12 mouse cellular contexts compared by ENCODE assay signal in the genomic region with DNA sequence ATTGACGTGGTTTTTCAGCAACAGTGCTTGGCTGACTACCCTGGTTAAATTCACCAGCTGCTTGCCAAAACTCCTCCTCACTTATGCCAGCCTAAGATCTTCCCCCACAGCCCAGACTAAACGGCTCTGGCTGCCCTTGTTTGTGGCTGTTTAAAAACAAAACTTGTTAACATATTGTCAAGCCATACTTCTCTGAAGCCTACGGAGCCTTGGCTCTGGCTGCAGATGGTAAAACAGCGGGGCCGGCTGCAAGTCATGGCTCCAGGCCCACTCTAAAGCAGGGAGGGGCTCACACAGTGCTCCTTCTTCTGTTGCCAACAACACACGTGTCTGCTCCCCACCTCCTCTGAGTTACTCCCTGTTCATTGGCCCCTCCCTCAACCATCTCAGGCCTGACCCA.
DNase-seq lines count a peak whose midpoint lies in the region; ATAC-seq and TF ChIP-seq lines count a peak whose summit lies in the region.
"Had no signal": no experiment of that assay in that cellular context is flagged by ENCODE, and none has a peak within 500 bp of the region (broad histone marks: within the 10 kb centered on the region; RNA-seq: fewer than 3 reads in every experiment).

No protein-coding gene starts in this region.

- H3K36me3 ChIP-seq in intestine, postnatal 0 days (ENCODE audit: control insufficient read depth, insufficient read depth), result no peaks in the 10 kb centered on the region
- H3K36me3 ChIP-seq: stomach, embryonic 15.5 days had no signal

- no peak for ATAC-seq in intestine, postnatal 0 days
- ATAC-seq: Patski had no signal

- H3K4me1 ChIP-seq in intestine, postnatal 0 days (replicated peaks; ENCODE audit: control insufficient read depth, insufficient read depth, low read length), result no peaks in the 10 kb centered on the region
- H3K4me1 ChIP-seq: stomach, embryonic 15.5 days had no signal

- no peaks in the 10 kb centered on the region for H3K27me3 ChIP-seq in intestine, postnatal 0 days (replicated peaks; ENCODE audit: control insufficient read depth, insufficient read depth, low read length)
- H3K27me3 ChIP-seq: Patski; stomach, embryonic 15.5 days had no signal

- H3K4me3 ChIP-seq in intestine, postnatal 0 days (ENCODE audit: low read depth, low read length), result no peak overlapping the region
- H3K4me3 ChIP-seq: stomach, embryonic 15.5 days had no signal

- no peak overlapping the region for H3K9ac ChIP-seq in intestine, postnatal 0 days (ENCODE audit: low read depth, low read length)
- H3K9ac ChIP-seq: stomach, embryonic 15.5 days had no signal

- no peak overlapping the region for H3K4me2 ChIP-seq in intestine, postnatal 0 days (replicated peaks; ENCODE audit: low read depth)
- H3K4me2 ChIP-seq: heart, embryonic 11.5 days; stomach, embryonic 15.5 days had no signal

- no peak overlapping the region for H3K27ac ChIP-seq in intestine, postnatal 0 days (ENCODE audit: low read depth, low read length)
- H3K27ac ChIP-seq: stomach, embryonic 15.5 days had no signal

- DNase-seq in left cerebral cortex, adult 11 months (ENCODE audit: low spot score), result peak; percentile 19
- DNase-seq in left cerebral cortex, postnatal 14 days (ENCODE audit: low spot score in 2 of 2), result no peak
- DNase-seq in cerebellum, adult 8-10 months, result peak; percentile 20
- DNase-seq in frontal cortex, adult 2 months (ENCODE audit: extremely low spot score in 1 of 2, low spot score in 1 of 2), result peak; percentile 41 to 67
- DNase-seq in left cerebral cortex, postnatal 4 days, result peak; percentile 91
- no peak for DNase-seq in adrenal gland, postnatal 10 days
- no peak for DNase-seq in gastrocnemius, adult 8-10 months (ENCODE audit: low spot score in 2 of 2)
- DNase-seq: liver had no signal

- H3K9me3 ChIP-seq in intestine, postnatal 0 days (ENCODE audit: control insufficient read depth), result peaks cover 4% of the 10 kb centered on the region; the same call in 1 of the 2 replicates
- H3K9me3 ChIP-seq: stomach, embryonic 15.5 days had no signal

- whole genome bisulfite sequencing in intestine, postnatal 0 days, result 53% methylated on average over 6 of the region's 6 CpGs

- intact Hi-C loops in left cerebral cortex, postnatal 14 days (cut with DNase I), result no loop called here
- intact Hi-C loops in left cerebral cortex, postnatal 4 days (cut with DNase I), result no loop called here

- TF ChIP-seq CTCF in intestine, postnatal 0 days (IDR thresholded peaks at IDR 0.05; ENCODE audit: low read depth), result no peak

Comparison
In these comparisons a context has a peak if more than half of its experiments do, and no peak if none do; other contexts are left out.
1. DNase-seq: peak in left cerebral cortex, adult 11 months (single experiment), cerebellum, adult 8-10 months (single experiment), frontal cortex, adult 2 months (2 of 2) and left cerebral cortex, postnatal 4 days (single experiment); none in left cerebral cortex, postnatal 14 days (0 of 2), adrenal gland, postnatal 10 days (single experiment) and gastrocnemius, adult 8-10 months (0 of 2).